Mouse (Mus musculus) stomach, embryonic 16.5 days (tissue): ENCODE data around the gene Slc15a1. TPM values are rescaled to one million over a fixed set of nuclear protein-coding genes. Genes with fewer than 3 reads are reported as not detected.

ENCODE experiments used
- ATAC-seq: fragments of 200-750 bp; cut with Nextera tagmentation; 2 replicates; pipeline ENCODE4 v1.8.0; 2017; ENCODE audit warnings: moderate number of reproducible peaks, moderate TSS enrichment; ENCODE audit not compliant: insufficient read depth, low FRiP score
- H3K27ac ChIP-seq: fragments of 300-500 bp; sonication (generic); 2 replicates; pipeline ENCODE4 v1.5.1; 2014; ENCODE audit warnings: low read length
- H3K27me3 ChIP-seq: fragments of 300-500 bp; sonication (generic); 2 replicates; pipeline ENCODE4 v1.6.1; 2014; ENCODE audit warnings: low read length, control low read depth, mixed read lengths; ENCODE audit not compliant: control insufficient read depth, insufficient read depth
- H3K36me3 ChIP-seq: fragments of 300-500 bp; sonication (generic); 2 replicates; pipeline ENCODE4 v1.6.1; 2014; ENCODE audit warnings: low read length; ENCODE audit not compliant: control insufficient read depth, insufficient read depth
- H3K4me1 ChIP-seq: fragments of 300-500 bp; sonication (generic); 2 replicates; pipeline ENCODE4 v1.6.1; 2014; ENCODE audit warnings: low read length, control low read depth, mixed read lengths; ENCODE audit not compliant: control insufficient read depth, insufficient read depth
- H3K4me2 ChIP-seq: fragments of 300-500 bp; sonication (generic); 2 replicates; pipeline ENCODE4 v1.6.1; 2014; ENCODE audit warnings: low read depth, low read length, mixed read lengths
- H3K4me3 ChIP-seq: fragments of 300-500 bp; sonication (generic); replicated peaks from 2 replicates; pipeline ENCODE4 v1.5.1; 2014; ENCODE audit warnings: mild to moderate bottlenecking, low read length
- H3K9ac ChIP-seq: fragments of 300-500 bp; sonication (generic); 2 replicates; pipeline ENCODE4 v1.6.1; 2014; ENCODE audit warnings: low read length
- H3K9me3 ChIP-seq: fragments of 300-500 bp; sonication (generic); replicated peaks from 2 replicates; pipeline ENCODE4 v1.6.1; 2016; ENCODE audit warnings: low read length, control low read depth; ENCODE audit not compliant: control insufficient read depth
- WGBS: fragments of 180-500 bp; shearing (Covaris S2); extraction: QIAGEN DNeasy Blood & Tissue Kit; methylation state at CpG from one replicate; pipeline ENCODE4 v1.1.7; 2014; 5-methylcytosine and 5-hydroxymethylcytosine counted together
- polyA plus RNA-seq: library from polyadenylated mRNA; unstranded; fragments of >200 nt; fragmentation: Nextera tagmentation; extraction: Ambion mirVana; gene quantifications from 2 replicates; pipeline ENCODE4 v1.2.1, GENCODE M21; 2015

Gene Slc15a1
- polyA plus RNA-seq, 1 experiment from 2014 or later: 4.0 TPM

- no peak overlapping the region for H3K4me2 ChIP-seq
- no peak for ATAC-seq
- no peak overlapping the region for H3K27ac ChIP-seq
- H3K36me3 ChIP-seq: no peaks in the 10 kb centered on the region
- H3K9ac ChIP-seq: no peak overlapping the region
- no peaks in the 10 kb centered on the region for H3K9me3 ChIP-seq
- WGBS: 74% methylated on average over 1 of the region's 1 CpGs
- no peaks in the 10 kb centered on the region for H3K4me1 ChIP-seq
- H3K27me3 ChIP-seq: no peaks in the 10 kb centered on the region
- H3K4me3 ChIP-seq: no peak overlapping the region
These were observed 7.3 kb downstream of the Slc15a1 start for GRCm38 (mm10) chr14:121497800-121498199.

- ATAC-seq: no peak
- Histone ChIP-seq H3K9me3 (no peaks in the 10 kb centered on the region), H3K36me3 (no peaks in the 10 kb centered on the region), H3K4me2 (no peak overlapping the region), H3K27me3 (no peaks in the 10 kb centered on the region), H3K9ac (no peak overlapping the region), H3K4me1 (no peaks in the 10 kb centered on the region), H3K4me3 (no peak overlapping the region), H3K27ac (no peak overlapping the region)
- 80% methylated on average over 4 of the region's 4 CpGs for WGBS
These were observed 9.3 kb downstream of the Slc15a1 start for GRCm38 (mm10) chr14:121495741-121496140.

GRCm38 (mm10) chr14:121495120-121495519, 9.9 kb downstream of the Slc15a1 start:
- H3K9me3 ChIP-seq: no peaks in the 10 kb centered on the region
- 67% methylated on average over 2 of the region's 2 CpGs for WGBS
- no peak overlapping the region for H3K4me2 ChIP-seq
- no peaks in the 10 kb centered on the region for H3K4me1 ChIP-seq
- ATAC-seq: no peak
- H3K36me3 ChIP-seq: no peaks in the 10 kb centered on the region
- H3K27me3 ChIP-seq: no peaks in the 10 kb centered on the region
- H3K27ac ChIP-seq: no peak overlapping the region
- H3K4me3 ChIP-seq: no peak overlapping the region
- no peak overlapping the region for H3K9ac ChIP-seq

- ATAC-seq: no peak
- Histone ChIP-seq H3K4me2 (no peak overlapping the region), H3K4me1 (no peaks in the 10 kb centered on the region), H3K9ac (no peak overlapping the region), H3K9me3 (no peaks in the 10 kb centered on the region), H3K36me3 (no peaks in the 10 kb centered on the region), H3K27ac (no peak overlapping the region), H3K27me3 (no peaks in the 10 kb centered on the region), H3K4me3 (no peak overlapping the region)
- 44% methylated on average over 2 of the region's 2 CpGs for WGBS
These were observed 10.8 kb downstream of the Slc15a1 start for GRCm38 (mm10) chr14:121494238-121494637.

- Histone ChIP-seq H3K9me3 (no peaks in the 10 kb centered on the region), H3K4me1 (no peaks in the 10 kb centered on the region), H3K4me2 (no peak overlapping the region), H3K27ac (no peak overlapping the region), H3K4me3 (no peak overlapping the region), H3K27me3 (no peaks in the 10 kb centered on the region), H3K9ac (no peak overlapping the region), H3K36me3 (no peaks in the 10 kb centered on the region)
- 0 out of 2 replicates have a peak, but pooled peaks have one; percentile 29 for ATAC-seq
- whole genome bisulfite sequencing: 43% methylated on average over 3 of the region's 3 CpGs
These were observed 11.3 kb downstream of the Slc15a1 start for GRCm38 (mm10) chr14:121493712-121494111.

GRCm38 (mm10) chr14:121492328-121492727, 12.7 kb downstream of the Slc15a1 start:
- H3K9me3 ChIP-seq: no peaks in the 10 kb centered on the region
- no peaks in the 10 kb centered on the region for H3K27me3 ChIP-seq
- H3K27ac ChIP-seq: no peak overlapping the region
- no peak overlapping the region for H3K4me3 ChIP-seq
- H3K36me3 ChIP-seq: no peaks in the 10 kb centered on the region
- H3K4me1 ChIP-seq: no peaks in the 10 kb centered on the region
- no peak for ATAC-seq
- 56% methylated on average over 8 of the region's 8 CpGs for WGBS
- H3K4me2 ChIP-seq: no peak overlapping the region
- H3K9ac ChIP-seq: no peak overlapping the region

GRCm38 (mm10) chr14:121485722-121486121, 19.3 kb downstream of the Slc15a1 start:
- Histone ChIP-seq H3K4me2 (no peak overlapping the region), H3K4me3 (no peak overlapping the region), H3K27ac (no peak overlapping the region), H3K9ac (no peak overlapping the region), H3K27me3 (no peaks in the 10 kb centered on the region), H3K4me1 (no peaks in the 10 kb centered on the region), H3K9me3 (no peaks in the 10 kb centered on the region), H3K36me3 (no peaks in the 10 kb centered on the region)
- no peak for ATAC-seq
- WGBS: 88% methylated on average over 1 of the region's 1 CpGs

GRCm38 (mm10) chr14:121484436-121484835, 20.6 kb downstream of the Slc15a1 start:
- no peak for ATAC-seq
- WGBS: 85% methylated on average over 3 of the region's 3 CpGs

GRCm38 (mm10) chr14:121482181-121482580, 22.9 kb downstream of the Slc15a1 start:
- Histone ChIP-seq H3K9me3 (no peaks in the 10 kb centered on the region), H3K4me3 (no peak overlapping the region), H3K9ac (no peak overlapping the region), H3K27me3 (no peaks in the 10 kb centered on the region), H3K27ac (no peak overlapping the region), H3K4me1 (no peaks in the 10 kb centered on the region), H3K36me3 (no peaks in the 10 kb centered on the region), H3K4me2 (no peak overlapping the region)
- 69% methylated on average over 7 of the region's 7 CpGs for WGBS
- ATAC-seq: no peak

More at GRCm38 (mm10) chr14:121484436-121484835, 20.6 kb downstream of the Slc15a1 start:
- H3K27me3 ChIP-seq: no peaks in the 10 kb centered on the region
- H3K27ac ChIP-seq: no peak overlapping the region
- no peaks in the 10 kb centered on the region for H3K36me3 ChIP-seq
- H3K9me3 ChIP-seq: no peaks in the 10 kb centered on the region
- H3K4me1 ChIP-seq: no peaks in the 10 kb centered on the region
- no peak overlapping the region for H3K4me2 ChIP-seq
- no peak overlapping the region for H3K4me3 ChIP-seq
- H3K9ac ChIP-seq: no peak overlapping the region

GRCm38 (mm10) chr14:121481591-121481990, 23.5 kb downstream of the Slc15a1 start:
- Histone ChIP-seq H3K27me3 (no peaks in the 10 kb centered on the region), H3K4me3 (no peak overlapping the region), H3K4me2 (no peak overlapping the region), H3K9me3 (no peaks in the 10 kb centered on the region), H3K36me3 (no peaks in the 10 kb centered on the region), H3K27ac (no peak overlapping the region), H3K4me1 (no peaks in the 10 kb centered on the region), H3K9ac (no peak overlapping the region)
- 89% methylated on average over 2 of the region's 2 CpGs for WGBS
- ATAC-seq: no peak
